Mouse (Mus musculus) inflammation-experienced regulatory T-cells, adult 6 months (primary cell): Measurements from ENCODE around the gene Prm1. TPM values are rescaled to one million over a fixed set of nuclear protein-coding genes. Genes with fewer than 3 reads are reported as not detected.
"Not testable (repeated sequence)": the region's sequence is repeated elsewhere in the genome, so short reads cannot be mapped to it uniquely, and the experiment has no call there.

ENCODE experiments used
- ATAC-seq: one replicate; pipeline ENCODE4 v1.8.0; 2017
- polyA plus RNA-seq, 3 experiments: library from polyadenylated mRNA; unstranded; fragments of 100-300 nt; shearing (Covaris generic); gene quantifications; one replicate each; pipeline ENCODE4 v1.2.1; 2017

The Prm1 gene
- polyA plus RNA-seq, 3 experiments from 2014 or later, result 1.1 TPM; not detected in 2

GRCm38 (mm10) chr16:10821387-10821786 is 15.7 kb upstream of the Prm1 start:
- ATAC-seq, result no peak

GRCm38 (mm10) chr16:10819966-10820365 is 14.3 kb upstream of the Prm1 start:
- no peak for ATAC-seq

GRCm38 (mm10) chr16:10818579-10819135 is 13.0 kb upstream of the Prm1 start:
- ATAC-seq, result no peak

GRCm38 (mm10) chr16:10814864-10815263 is 9.2 kb upstream of the Prm1 start:
- peak; percentile 21 for ATAC-seq

GRCm38 (mm10) chr16:10813726-10814125 is 8.1 kb upstream of the Prm1 start:
- ATAC-seq, result peak; percentile 46

- peak; percentile 32 for ATAC-seq
Observed at GRCm38 (mm10) chr16:10812865-10813371, 7.3 kb upstream of the Prm1 start, which contains the start of gene Gm11172. Gene Gm11172 (plus strand): TSS chr16:10812915.

- ATAC-seq, result no peak
Observed at GRCm38 (mm10) chr16:10810376-10810775, 4.7 kb upstream of the Prm1 start.

- not testable (repeated sequence) for ATAC-seq
Observed at GRCm38 (mm10) chr16:10802420-10802819, 3.2 kb downstream of the Prm1 start.

GRCm38 (mm10) chr16:10796034-10796433 is 9.6 kb downstream of the Prm1 start, which contains the start of gene Prm2:
Gene Prm2 (minus strand): TSS chr16:10796134.
- no peak for ATAC-seq

- ATAC-seq, result no peak
Observed at GRCm38 (mm10) chr16:10790702-10791101, 14.9 kb downstream of the Prm1 start, which contains the start of gene Prm3. Gene Prm3 (minus strand): TSS chr16:10790914.

GRCm38 (mm10) chr16:10788866-10789265 is 16.8 kb downstream of the Prm1 start:
- ATAC-seq, result peak; percentile 8

GRCm38 (mm10) chr16:10788271-10788670 is 17.4 kb downstream of the Prm1 start, which contains the start of gene Tnp2:
Gene Tnp2 (minus strand): TSS chr16:10788660.
- no peak for ATAC-seq

GRCm38 (mm10) chr16:10787548-10788058 is 18.0 kb downstream of the Prm1 start:
- ATAC-seq, result no peak

GRCm38 (mm10) chr16:10786782-10787547 is 18.7 kb downstream of the Prm1 start:
- no peak for ATAC-seq

- peak; percentile 50 for ATAC-seq
Observed at GRCm38 (mm10) chr16:10786288-10786687, 19.4 kb downstream of the Prm1 start.

GRCm38 (mm10) chr16:10785371-10786231 is 20.0 kb downstream of the Prm1 start, which contains the start of gene Socs1:
Gene Socs1 (minus strand): TSS chr16:10785536.
- ATAC-seq, result peak; percentile 44

GRCm38 (mm10) chr16:10784793-10785370 is 20.8 kb downstream of the Prm1 start:
- peak; percentile 27 for ATAC-seq

GRCm38 (mm10) chr16:10783883-10784792 is 21.5 kb downstream of the Prm1 start:
- no peak for ATAC-seq

- ATAC-seq, result no peak
Observed at GRCm38 (mm10) chr16:10783451-10783850, 22.2 kb downstream of the Prm1 start.

- no peak for ATAC-seq
Observed at GRCm38 (mm10) chr16:10783152-10783434, 22.5 kb downstream of the Prm1 start.
